Mouse (Mus musculus): ENCODE measurements around the gene Cttnbp2. TPM values are rescaled to one million over a fixed set of nuclear protein-coding genes. Genes with fewer than 3 reads are reported as not detected.

Gene Cttnbp2
- polyA plus RNA-seq, 1 experiment from 2014 or later, result 28.1 TPM

- ATAC-seq (ENCODE audit: insufficient read depth, low FRiP score, low TSS enrichment) (no peak), DNase-seq (ENCODE audit: low spot score) (no peak)
- H3K4me1 ChIP-seq (ENCODE audit: control insufficient read depth, insufficient read depth, low read length), result no peaks in the 10 kb centered on the region
- H3K27ac ChIP-seq (ENCODE audit: low read depth, low read length), result no peak overlapping the region
- no peak overlapping the region for H3K4me2 ChIP-seq (ENCODE audit: low read depth)
- H3K9ac ChIP-seq (ENCODE audit: low read length), result no peak overlapping the region
- H3K27me3 ChIP-seq (ENCODE audit: control insufficient read depth, insufficient read depth, low read length), result no peaks in the 10 kb centered on the region
- WGBS, result 90% methylated on average over 8 of the region's 8 CpGs
- H3K9me3 ChIP-seq (ENCODE audit: control insufficient read depth, low read length), result no peaks in the 10 kb centered on the region
- no peak overlapping the region for H3K4me3 ChIP-seq (ENCODE audit: low read depth, low read length)
- no peaks in the 10 kb centered on the region for H3K36me3 ChIP-seq (ENCODE audit: control insufficient read depth, insufficient read depth, low read length)
Observed at GRCm38 (mm10) chr6:18434355-18434754, 80.3 kb downstream of the Cttnbp2 start.

GRCm38 (mm10) chr6:18432362-18432761 lies 82.3 kb downstream of the Cttnbp2 start:
- ATAC-seq (ENCODE audit: insufficient read depth, low FRiP score, low TSS enrichment), result no peak
- Histone ChIP-seq H3K9me3 (ENCODE audit: control insufficient read depth, low read length) (no peaks in the 10 kb centered on the region), H3K36me3 (ENCODE audit: control insufficient read depth, insufficient read depth, low read length) (no peaks in the 10 kb centered on the region), H3K27ac (ENCODE audit: low read depth, low read length) (no peak overlapping the region), H3K4me3 (ENCODE audit: low read depth, low read length) (no peak overlapping the region), H3K4me2 (ENCODE audit: low read depth) (no peak overlapping the region), H3K27me3 (ENCODE audit: control insufficient read depth, insufficient read depth, low read length) (no peaks in the 10 kb centered on the region), H3K9ac (ENCODE audit: low read length) (no peak overlapping the region), H3K4me1 (ENCODE audit: control insufficient read depth, insufficient read depth, low read length) (no peaks in the 10 kb centered on the region)
- no peak for DNase-seq (ENCODE audit: low spot score)
- 77% methylated on average over 3 of the region's 3 CpGs for WGBS

GRCm38 (mm10) chr6:18431891-18432290 lies 82.8 kb downstream of the Cttnbp2 start:
- DNase-seq (ENCODE audit: low spot score) (no peak), ATAC-seq (ENCODE audit: insufficient read depth, low FRiP score, low TSS enrichment) (no peak)
- WGBS, result 88% methylated on average over 2 of the region's 2 CpGs
- H3K4me2 ChIP-seq (ENCODE audit: low read depth), result no peak overlapping the region
- no peaks in the 10 kb centered on the region for H3K36me3 ChIP-seq (ENCODE audit: control insufficient read depth, insufficient read depth, low read length)
- H3K9ac ChIP-seq (ENCODE audit: low read length), result no peak overlapping the region
- H3K4me1 ChIP-seq (ENCODE audit: control insufficient read depth, insufficient read depth, low read length), result no peaks in the 10 kb centered on the region
- H3K4me3 ChIP-seq (ENCODE audit: low read depth, low read length), result no peak overlapping the region
- H3K27ac ChIP-seq (ENCODE audit: low read depth, low read length), result no peak overlapping the region
- H3K9me3 ChIP-seq (ENCODE audit: control insufficient read depth, low read length), result no peaks in the 10 kb centered on the region
- no peaks in the 10 kb centered on the region for H3K27me3 ChIP-seq (ENCODE audit: control insufficient read depth, insufficient read depth, low read length)

- no peak overlapping the region for H3K4me3 ChIP-seq (ENCODE audit: low read depth, low read length)
- no peaks in the 10 kb centered on the region for H3K9me3 ChIP-seq (ENCODE audit: control insufficient read depth, low read length)
- H3K27me3 ChIP-seq (ENCODE audit: control insufficient read depth, insufficient read depth, low read length), result no peaks in the 10 kb centered on the region
- 60% methylated on average over 3 of the region's 3 CpGs for WGBS
- H3K36me3 ChIP-seq (ENCODE audit: control insufficient read depth, insufficient read depth, low read length), result no peaks in the 10 kb centered on the region
- H3K27ac ChIP-seq (ENCODE audit: low read depth, low read length), result no peak overlapping the region
- H3K4me2 ChIP-seq (ENCODE audit: low read depth), result no peak overlapping the region
- H3K9ac ChIP-seq (ENCODE audit: low read length), result no peak overlapping the region
- no peak for ATAC-seq (ENCODE audit: insufficient read depth, low FRiP score, low TSS enrichment)
- H3K4me1 ChIP-seq (ENCODE audit: control insufficient read depth, insufficient read depth, low read length), result no peaks in the 10 kb centered on the region
- DNase-seq (ENCODE audit: low spot score), result no peak
Observed at GRCm38 (mm10) chr6:18430062-18430461, 84.6 kb downstream of the Cttnbp2 start.

GRCm38 (mm10) chr6:18424822-18425221 lies 89.8 kb downstream of the Cttnbp2 start:
- WGBS, result 87% methylated on average over 6 of the region's 6 CpGs
- no peaks in the 10 kb centered on the region for H3K27me3 ChIP-seq (ENCODE audit: control insufficient read depth, insufficient read depth, low read length)
- no peak overlapping the region for H3K9ac ChIP-seq (ENCODE audit: low read length)

GRCm38 (mm10) chr6:18424367-18424766 lies 90.3 kb downstream of the Cttnbp2 start:
- no peak for ATAC-seq (ENCODE audit: insufficient read depth, low FRiP score, low TSS enrichment)
- DNase-seq (ENCODE audit: low spot score), result no peak
- 78% methylated on average over 3 of the region's 3 CpGs for WGBS

More at GRCm38 (mm10) chr6:18424822-18425221, 89.8 kb downstream of the Cttnbp2 start:
- H3K27ac ChIP-seq (ENCODE audit: low read depth, low read length), result no peak overlapping the region
- ATAC-seq (ENCODE audit: insufficient read depth, low FRiP score, low TSS enrichment) (no peak), DNase-seq (ENCODE audit: low spot score) (no peak)
- no peaks in the 10 kb centered on the region for H3K9me3 ChIP-seq (ENCODE audit: control insufficient read depth, low read length)
- H3K36me3 ChIP-seq (ENCODE audit: control insufficient read depth, insufficient read depth, low read length), result no peaks in the 10 kb centered on the region
- H3K4me2 ChIP-seq (ENCODE audit: low read depth), result no peak overlapping the region
- H3K4me3 ChIP-seq (ENCODE audit: low read depth, low read length), result no peak overlapping the region
- no peaks in the 10 kb centered on the region for H3K4me1 ChIP-seq (ENCODE audit: control insufficient read depth, insufficient read depth, low read length)

GRCm38 (mm10) chr6:18423112-18423511 lies 91.5 kb downstream of the Cttnbp2 start:
- Histone ChIP-seq H3K36me3 (ENCODE audit: control insufficient read depth, insufficient read depth, low read length) (no peaks in the 10 kb centered on the region), H3K4me2 (ENCODE audit: low read depth) (no peak overlapping the region), H3K4me3 (ENCODE audit: low read depth, low read length) (no peak overlapping the region), H3K9me3 (ENCODE audit: control insufficient read depth, low read length) (no peaks in the 10 kb centered on the region), H3K27ac (ENCODE audit: low read depth, low read length) (no peak overlapping the region), H3K9ac (ENCODE audit: low read length) (no peak overlapping the region), H3K4me1 (ENCODE audit: control insufficient read depth, insufficient read depth, low read length) (no peaks in the 10 kb centered on the region), H3K27me3 (ENCODE audit: control insufficient read depth, insufficient read depth, low read length) (no peaks in the 10 kb centered on the region)
- DNase-seq (ENCODE audit: low spot score), result no peak
- 81% methylated on average over 6 of the region's 6 CpGs for WGBS
- ATAC-seq (ENCODE audit: insufficient read depth, low FRiP score, low TSS enrichment), result no peak

More at GRCm38 (mm10) chr6:18424367-18424766, 90.3 kb downstream of the Cttnbp2 start:
- H3K4me1 ChIP-seq (ENCODE audit: control insufficient read depth, insufficient read depth, low read length), result no peaks in the 10 kb centered on the region
- H3K4me2 ChIP-seq (ENCODE audit: low read depth), result no peak overlapping the region
- no peaks in the 10 kb centered on the region for H3K36me3 ChIP-seq (ENCODE audit: control insufficient read depth, insufficient read depth, low read length)
- H3K27me3 ChIP-seq (ENCODE audit: control insufficient read depth, insufficient read depth, low read length), result no peaks in the 10 kb centered on the region
- H3K27ac ChIP-seq (ENCODE audit: low read depth, low read length), result no peak overlapping the region
- H3K9me3 ChIP-seq (ENCODE audit: control insufficient read depth, low read length), result no peaks in the 10 kb centered on the region
- no peak overlapping the region for H3K9ac ChIP-seq (ENCODE audit: low read length)
- no peak overlapping the region for H3K4me3 ChIP-seq (ENCODE audit: low read depth, low read length)

GRCm38 (mm10) chr6:18421561-18421960 lies 93.1 kb downstream of the Cttnbp2 start:
- Histone ChIP-seq H3K4me1 (ENCODE audit: control insufficient read depth, insufficient read depth, low read length) (no peaks in the 10 kb centered on the region), H3K27ac (ENCODE audit: low read depth, low read length) (no peak overlapping the region), H3K4me3 (ENCODE audit: low read depth, low read length) (no peak overlapping the region), H3K4me2 (ENCODE audit: low read depth) (no peak overlapping the region), H3K27me3 (ENCODE audit: control insufficient read depth, insufficient read depth, low read length) (no peaks in the 10 kb centered on the region), H3K9me3 (ENCODE audit: control insufficient read depth, low read length) (no peaks in the 10 kb centered on the region), H3K36me3 (ENCODE audit: control insufficient read depth, insufficient read depth, low read length) (no peaks in the 10 kb centered on the region), H3K9ac (ENCODE audit: low read length) (no peak overlapping the region)
- 65% methylated on average over 2 of the region's 2 CpGs for WGBS
- DNase-seq (ENCODE audit: low spot score) (no peak), ATAC-seq (ENCODE audit: insufficient read depth, low FRiP score, low TSS enrichment) (no peak)

GRCm38 (mm10) chr6:18420660-18421059 lies 94.0 kb downstream of the Cttnbp2 start:
- Histone ChIP-seq H3K27me3 (ENCODE audit: control insufficient read depth, insufficient read depth, low read length) (no peaks in the 10 kb centered on the region), H3K27ac (ENCODE audit: low read depth, low read length) (no peak overlapping the region), H3K4me3 (ENCODE audit: low read depth, low read length) (no peak overlapping the region), H3K4me2 (ENCODE audit: low read depth) (no peak overlapping the region), H3K9ac (ENCODE audit: low read length) (no peak overlapping the region), H3K9me3 (ENCODE audit: control insufficient read depth, low read length) (no peaks in the 10 kb centered on the region), H3K36me3 (ENCODE audit: control insufficient read depth, insufficient read depth, low read length) (no peaks in the 10 kb centered on the region), H3K4me1 (ENCODE audit: control insufficient read depth, insufficient read depth, low read length) (no peaks in the 10 kb centered on the region)
- WGBS, result 71% methylated on average over 9 of the region's 9 CpGs
- DNase-seq (ENCODE audit: low spot score), result no peak
- no peak for ATAC-seq (ENCODE audit: insufficient read depth, low FRiP score, low TSS enrichment)

All from neural tube, embryonic 11.5 days (tissue).